Mouse (Mus musculus) Patski (cell line): ENCODE measurements at regions not wholly inside any gene's neighbourhood (a gene's known extent, or its start where the extent isn't known, plus 50 kb on each side); places are given as distances from the start of the nearest gene placed in this dataset.

Experiments used
- ATAC-seq: fragments of 100-300 bp; one replicate; pipeline ENCODE4 v1.8.0; 2021
- CTCF ChIA-PET: fragments of 350-600 bp; sonication (Branson Sonifier 250); formaldehyde crosslinking; loops from one replicate; lab custom pipeline; 2022; ENCODE audit warnings: inconsistent platforms; lab: Charles Lee
- POLR2A ChIA-PET: fragments of 350-600 bp; sonication (Branson Sonifier 250); formaldehyde crosslinking; loops from one replicate; lab custom pipeline; 2022; ENCODE audit warnings: antibody characterized with exemption, inconsistent platforms; lab: Charles Lee
- DNase-seq: peaks from one replicate; pipeline ENCODE4 v3.0.0-alpha.2; 2011; ENCODE audit warnings: low read depth, low spot score
- H3K27me3 ChIP-seq: fragments of 371-371 bp; one replicate; pipeline ENCODE4 v1.5.1; 2021
- CTCF ChIP-seq: fragments of 100-300 bp; IDR thresholded peaks from one replicate; pipeline ENCODE4 v1.5.1; 2021
- in situ Hi-C: fragments of 300-500 bp; cut with MboI; formaldehyde crosslinking; loops from 3 replicates; pipeline ENCODE4 v1.11.1; 2018; ENCODE audit warnings: low pct_unique_long_range_greater_than_20kb, mixed read lengths

DNA sequence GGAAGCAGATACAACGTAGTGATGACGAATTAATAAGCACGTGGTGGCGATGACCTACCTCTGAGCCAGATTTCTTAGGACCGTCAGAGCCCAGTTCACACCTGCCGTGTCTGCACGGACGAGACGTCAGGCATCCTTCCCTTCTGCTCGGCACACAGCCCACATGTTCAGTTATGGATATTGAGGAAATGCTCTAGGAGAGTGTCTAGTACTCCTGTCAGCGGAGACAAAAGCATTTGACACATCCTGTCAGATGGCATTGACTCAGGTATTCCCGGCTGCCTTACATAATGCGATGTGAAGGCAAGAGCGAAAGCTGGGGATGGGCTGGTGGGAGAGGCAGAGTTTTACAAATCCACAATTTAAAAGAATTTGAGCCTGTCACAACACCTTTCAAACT, 81.9 kb upstream of the Mdfic start:
- POLR2A ChIA-PET, result no interaction called here
- DNase-seq (no peak), ATAC-seq (no peak)
- CTCF ChIA-PET, result interaction anchor here (2.4 kb wide), 1 partner anchor 11 kb away, joined by 7 read pairs; no protein-coding TSS in a partner anchor
- TF ChIP-seq CTCF, result no peak
- no peaks in the 10 kb centered on the region for H3K27me3 ChIP-seq
- in situ Hi-C loops, result no loop called here

DNA sequence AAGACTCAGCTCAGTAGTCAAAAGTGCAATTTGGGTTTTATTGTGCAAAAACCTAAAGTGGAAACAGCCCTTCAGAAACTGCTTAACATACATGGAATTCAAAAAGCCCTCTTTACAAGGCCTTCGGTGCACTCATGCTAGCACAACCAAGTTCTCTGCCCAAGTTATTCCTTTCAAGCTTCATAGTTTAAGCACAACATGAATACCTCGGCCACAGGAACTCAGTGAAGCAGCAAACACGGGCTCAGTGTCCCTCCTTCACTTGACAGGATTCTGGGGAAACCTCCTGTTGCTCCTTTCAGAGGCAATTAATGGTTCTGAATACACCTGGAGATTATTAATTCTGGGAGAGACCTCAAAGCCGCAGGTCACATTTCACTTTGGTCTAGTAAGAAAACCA, 81.1 kb upstream of the Mdfic start:
- ATAC-seq, result no peak
- in situ Hi-C loops, result no loop called here
- no peak for DNase-seq
- ChIA-PET POLR2A (interaction anchor here (0.7 kb wide), 1 partner anchor 1737 kb away, joined by 3 read pairs; no protein-coding TSS in a partner anchor), CTCF (interaction anchor here (2.4 kb wide), 1 partner anchor 10 kb away, joined by 7 read pairs; no protein-coding TSS in a partner anchor)
- TF ChIP-seq CTCF, result no peak
- H3K27me3 ChIP-seq, result no peaks in the 10 kb centered on the region

DNA sequence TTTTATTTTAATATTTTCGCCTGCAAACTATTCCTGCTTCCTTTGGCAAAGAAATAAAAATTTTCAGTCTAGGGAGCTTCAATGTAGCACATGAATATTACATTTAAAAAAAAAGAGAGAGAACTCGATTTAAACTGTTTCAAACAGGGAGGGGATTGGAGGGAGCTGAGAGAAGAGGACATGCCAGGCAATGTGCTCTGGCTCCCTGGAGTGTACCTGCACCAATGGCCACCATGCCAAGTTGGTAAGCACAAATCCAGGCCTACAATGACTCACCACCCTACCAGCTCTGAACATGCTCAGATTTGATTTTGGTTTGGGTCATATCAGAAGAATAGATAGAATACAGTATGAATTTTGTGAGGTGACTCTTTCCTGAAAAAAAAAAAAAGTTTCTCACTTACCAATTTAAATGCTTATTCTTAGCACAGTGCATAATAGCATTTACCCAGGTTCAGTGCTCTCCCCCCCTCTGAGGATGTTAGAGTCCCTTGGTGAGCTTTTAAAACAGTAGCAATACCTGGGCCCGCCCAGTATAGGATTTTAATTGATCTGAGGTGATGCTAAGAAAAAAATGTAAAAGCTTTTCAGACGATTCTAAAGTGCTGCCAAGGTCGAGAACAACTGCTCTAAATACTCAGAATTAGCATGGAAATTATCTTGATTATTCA, 80.5 kb upstream of the Mdfic start:
- H3K27me3 ChIP-seq, result no peaks in the 10 kb centered on the region
- ATAC-seq (no peak), DNase-seq (no peak)
- CTCF ChIA-PET, result interaction anchor here (1.0 to 2.4 kb wide), 3 partner anchors 10 to 14 kb away, joined by 3 to 7 read pairs (median 3); no protein-coding TSS in a partner anchor
- in situ Hi-C loops, result no loop called here
- POLR2A ChIA-PET, result interaction anchor here (0.7 kb wide), 1 partner anchor 1736 kb away, joined by 3 read pairs; no protein-coding TSS in a partner anchor
- TF ChIP-seq CTCF, result no peak

DNA sequence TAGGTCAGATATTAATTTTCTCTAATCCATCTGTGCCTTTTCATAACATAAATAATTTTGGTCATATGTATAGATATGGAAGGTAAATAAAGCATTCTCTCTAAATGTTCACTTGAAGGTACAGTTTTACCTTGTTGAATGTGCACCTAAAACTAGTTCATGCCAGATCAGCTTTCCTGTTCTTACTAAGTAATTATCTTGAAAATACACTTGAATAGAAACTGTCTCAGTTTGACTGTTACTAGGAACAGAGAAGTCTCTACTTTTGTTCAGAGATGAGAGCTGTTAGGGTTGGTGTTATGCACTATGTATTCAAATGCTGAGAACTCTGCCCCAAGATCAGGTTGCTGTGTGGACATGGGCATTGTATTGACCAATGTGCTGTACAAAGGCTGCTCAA, 76.2 kb upstream of the Mdfic start:
- H3K27me3 ChIP-seq, result no peaks in the 10 kb centered on the region
- ChIA-PET POLR2A (no interaction called here), CTCF (no interaction called here)
- no peak for ATAC-seq
- no peak for TF ChIP-seq CTCF
- in situ Hi-C loops, result no loop called here
- DNase-seq, result no peak

DNA sequence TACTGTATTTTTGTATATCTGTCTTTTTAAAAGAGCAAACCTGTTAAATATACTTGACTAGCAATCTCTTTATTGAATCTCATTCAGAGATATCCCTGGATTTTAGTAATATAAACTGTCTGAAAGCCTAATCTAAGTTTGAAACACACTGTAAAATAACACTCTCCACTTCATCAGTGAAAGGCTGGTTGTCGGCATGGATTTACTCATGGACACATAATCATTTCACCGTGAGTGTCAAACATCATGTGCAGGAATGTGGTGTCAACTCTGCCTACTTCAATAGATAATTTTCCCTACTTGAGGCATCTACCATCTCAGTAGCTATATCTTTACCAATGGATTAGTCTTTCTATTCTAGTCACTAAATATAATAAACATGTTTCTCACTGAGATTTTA, 73.0 kb upstream of the Mdfic start:
- in situ Hi-C loops, result no loop called here
- H3K27me3 ChIP-seq, result peaks cover 3% of the 10 kb centered on the region
- CTCF ChIA-PET, result interaction anchor here (1.6 kb wide), 1 partner anchor 9 kb away, joined by 4 read pairs; no protein-coding TSS in a partner anchor
- POLR2A ChIA-PET, result no interaction called here
- no peak for TF ChIP-seq CTCF
- DNase-seq (no peak), ATAC-seq (no peak)
